ENCODE assay signal across 10 mouse cellular contexts in the genomic region with DNA sequence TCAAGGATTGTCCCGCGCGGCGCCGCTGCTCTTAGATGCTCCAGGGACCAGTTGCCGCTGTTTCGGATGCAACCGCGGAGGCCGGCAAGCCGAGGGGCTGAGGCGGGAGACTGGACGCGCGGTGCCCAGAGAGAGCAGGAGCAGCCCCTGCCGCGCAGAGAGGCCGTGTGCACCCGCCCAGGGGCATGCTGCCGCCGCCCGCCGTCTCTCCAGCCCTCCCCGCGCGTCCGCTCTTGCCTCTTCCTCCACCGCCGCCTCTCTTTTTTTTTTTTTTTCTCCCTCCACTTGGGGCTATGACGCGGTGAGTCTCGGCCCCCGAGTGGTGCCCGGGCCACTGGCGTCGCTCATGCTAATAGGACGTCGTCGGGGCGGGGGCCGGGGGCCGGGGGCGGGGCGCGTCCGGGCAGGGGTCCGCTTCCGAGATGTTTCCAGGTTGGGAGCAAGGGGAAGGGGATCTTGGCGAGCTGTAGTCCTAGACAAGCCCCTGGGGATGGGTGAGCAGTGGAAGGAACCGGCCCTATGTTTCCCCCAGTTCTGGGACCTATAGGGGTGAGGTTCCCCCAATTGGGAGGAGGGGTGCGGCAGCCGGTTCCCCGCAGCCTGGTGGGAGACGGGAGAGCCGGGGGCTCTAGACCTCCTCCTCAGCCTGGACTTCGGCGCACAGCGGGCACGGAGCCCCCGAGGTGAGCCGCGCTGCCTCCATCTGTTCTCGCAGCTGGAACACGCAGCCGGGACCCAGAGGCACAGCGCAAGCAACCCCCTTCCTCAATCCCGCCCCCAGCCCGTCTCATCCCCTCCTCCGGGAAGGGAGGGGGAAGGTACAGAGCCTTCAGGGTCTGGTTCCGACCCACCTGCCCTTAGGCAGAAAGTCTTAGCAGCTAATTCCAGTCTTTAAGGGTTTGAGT. TPM values are rescaled to one million over a fixed set of nuclear protein-coding genes. Genes with fewer than 3 reads are reported as not detected.
DNase-seq lines count a peak whose midpoint lies in the region; ATAC-seq lines count a peak whose summit lies in the region.
"Had no signal": no experiment of that assay in that cellular context is flagged by ENCODE, and none has a peak within 500 bp of the region (broad histone marks: within the 10 kb centered on the region; RNA-seq: fewer than 3 reads in every experiment).

A gene (minus strand): TSS at position 250 of the 905 bp plus-strand sequence.

- no peaks in the 10 kb centered on the region for H3K36me3 ChIP-seq in heart, embryonic 12.5 days
- no peaks in the 10 kb centered on the region for H3K36me3 ChIP-seq in forebrain, embryonic 12.5 days (replicated peaks)
- H3K36me3 ChIP-seq in liver, embryonic 13.5 days, result no peaks in the 10 kb centered on the region

- no peak within 1 kb of the TSS for H3K9ac ChIP-seq in heart, embryonic 12.5 days
- H3K9ac ChIP-seq in forebrain, embryonic 12.5 days, result no peak within 1 kb of the TSS
- no peak within 1 kb of the TSS for H3K9ac ChIP-seq in liver, embryonic 13.5 days

- H3K4me2 ChIP-seq in heart, embryonic 12.5 days, result peak within 1 kb of the TSS; percentile 64
- peak within 1 kb of the TSS; percentile 67 for H3K4me2 ChIP-seq in forebrain, embryonic 12.5 days
- H3K4me2 ChIP-seq in liver, embryonic 13.5 days, result 0 out of 2 replicates have a peak within 1 kb of the TSS, but pooled peaks have one; percentile 29

- peak within 1 kb of the TSS; percentile 42 for H3K4me3 ChIP-seq in heart, embryonic 12.5 days
- peak within 1 kb of the TSS; percentile 44 for H3K4me3 ChIP-seq in forebrain, embryonic 12.5 days (replicated peaks)
- H3K4me3 ChIP-seq in liver, embryonic 13.5 days (replicated peaks), result peak within 1 kb of the TSS; percentile 8; the same call in 1 of the 2 replicates

- WGBS in heart, embryonic 12.5 days, result 1% methylated on average over 68 of the region's 70 CpGs
- WGBS in forebrain, embryonic 12.5 days, result under 1% methylated on average over 67 of the region's 70 CpGs
- WGBS in liver, embryonic 13.5 days (ENCODE audit: insufficient replicate concordance), result 1% methylated on average over 67 of the region's 70 CpGs

- no peaks in the 10 kb centered on the region for H3K9me3 ChIP-seq in heart, embryonic 12.5 days (replicated peaks)
- no peaks in the 10 kb centered on the region; the same call in 1 of the 2 replicates for H3K9me3 ChIP-seq in forebrain, embryonic 12.5 days
- no peaks in the 10 kb centered on the region for H3K9me3 ChIP-seq in liver, embryonic 13.5 days (replicated peaks)

- peaks cover 26% of the 10 kb centered on the region for H3K4me1 ChIP-seq in heart, embryonic 12.5 days (replicated peaks)
- peaks cover 29% of the 10 kb centered on the region for H3K4me1 ChIP-seq in forebrain, embryonic 12.5 days
- H3K4me1 ChIP-seq in liver, embryonic 13.5 days (replicated peaks), result no peaks in the 10 kb centered on the region

- H3K27ac ChIP-seq in heart, embryonic 12.5 days (ENCODE audit: poor library complexity, severe bottlenecking), result no peak within 1 kb of the TSS
- H3K27ac ChIP-seq in forebrain, embryonic 12.5 days, result no peak within 1 kb of the TSS
- no peak within 1 kb of the TSS for H3K27ac ChIP-seq in liver, embryonic 13.5 days

- peaks cover 93% of the 10 kb centered on the region for H3K27me3 ChIP-seq in heart, embryonic 12.5 days (replicated peaks)
- H3K27me3 ChIP-seq in forebrain, embryonic 12.5 days, result peaks cover 90% of the 10 kb centered on the region
- H3K27me3 ChIP-seq in liver, embryonic 13.5 days, result peaks cover 86% of the 10 kb centered on the region

- DNase-seq in heart, postnatal 4 days, result no peak
- peak; percentile 54 for DNase-seq in ES-CJ7 (ENCODE audit: low read depth, low spot score)
- DNase-seq in liver, embryonic 13.5 days, result no peak
- no peak for DNase-seq in spleen, adult 18-20 months
- DNase-seq in frontal cortex, postnatal 36 days (ENCODE audit: low spot score in 2 of 2), result no peak
- no peak for DNase-seq in ovary, postnatal 14 days (ENCODE audit: low spot score)
- DNase-seq: left cerebral cortex, postnatal 4 days had no signal

- no peak for ATAC-seq in heart, embryonic 12.5 days (ENCODE audit: insufficient number of reproducible peaks, low FRiP score)
- ATAC-seq in forebrain, embryonic 12.5 days (ENCODE audit: low FRiP score), result peak; percentile 25; the same call in 1 of the 2 replicates
- ATAC-seq in liver, embryonic 13.5 days (ENCODE audit: low read depth), result no peak

RNA-seq across cellular contexts. Expression of the gene that starts here (rescaled TPM):
- polyA plus RNA-seq in heart, embryonic 12.5 days (2016; fragmentation: Nextera tagmentation; extraction: Ambion mirVana), result 0.15 TPM in 2 replicates
- under 1 TPM in 1 of 2 experiments, not detected in 1; 0.52 TPM for total RNA-seq in heart, postnatal 4 days (2021)
- polyA plus RNA-seq in forebrain, embryonic 12.5 days (2016; fragmentation: Nextera tagmentation; extraction: Ambion mirVana), result 0.13 and 0.50 TPM in 2 replicates
- 0.08 TPM in 1 of 2 replicates, not detected in the other for polyA plus RNA-seq in liver, embryonic 13.5 days (2015; fragmentation: Nextera tagmentation; extraction: Ambion mirVana)
- total RNA-seq: common myeloid progenitor, adult 5-6 weeks had no signal

Comparison
In these comparisons a context has a peak if more than half of its experiments do, and no peak if none do; other contexts are left out.
1. Peak in ATAC-seq, H3K4me3 ChIP-seq and H3K4me2 ChIP-seq in forebrain, embryonic 12.5 days; RNA of the gene not detected or under 1 TPM.